Mouse (Mus musculus) retina, adult 2 months (tissue): ENCODE data around the gene Actrt2.

Experiments
- DNase-seq: peaks from one replicate; pipeline ENCODE4 v3.0.0-alpha.2; 2012; ENCODE audit warnings: low read depth, low spot score

Actrt2 gene

GRCm38 (mm10) chr4:154683068-154683752 is 15.5 kb upstream of the Actrt2 start:
- DNase-seq, result no peak

- DNase-seq, result no peak
Measured at GRCm38 (mm10) chr4:154682311-154682710, 14.6 kb upstream of the Actrt2 start.

- no peak for DNase-seq
Measured at GRCm38 (mm10) chr4:154675441-154676000, 7.9 kb upstream of the Actrt2 start.

DNA sequence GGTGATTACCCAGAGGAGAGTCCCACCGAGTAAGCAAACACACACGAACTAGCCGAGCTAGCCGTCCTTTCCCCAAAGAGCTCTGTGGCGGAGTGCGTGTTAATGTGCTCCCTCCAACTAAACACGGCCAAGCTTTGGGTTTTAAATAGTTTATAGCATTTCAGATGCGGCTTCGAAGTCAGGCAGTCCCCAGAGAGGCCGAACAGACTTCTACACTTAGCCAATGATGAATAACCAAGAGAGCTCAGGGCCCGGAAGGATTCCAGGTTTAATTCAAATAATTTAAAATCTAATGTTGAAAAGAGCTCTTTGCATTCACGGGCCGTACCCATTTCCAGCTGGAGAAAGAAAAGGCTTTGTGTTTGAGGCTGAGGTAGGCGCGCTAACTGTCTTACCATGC is 7.3 kb upstream of the Actrt2 start:
- no peak for DNase-seq

DNA sequence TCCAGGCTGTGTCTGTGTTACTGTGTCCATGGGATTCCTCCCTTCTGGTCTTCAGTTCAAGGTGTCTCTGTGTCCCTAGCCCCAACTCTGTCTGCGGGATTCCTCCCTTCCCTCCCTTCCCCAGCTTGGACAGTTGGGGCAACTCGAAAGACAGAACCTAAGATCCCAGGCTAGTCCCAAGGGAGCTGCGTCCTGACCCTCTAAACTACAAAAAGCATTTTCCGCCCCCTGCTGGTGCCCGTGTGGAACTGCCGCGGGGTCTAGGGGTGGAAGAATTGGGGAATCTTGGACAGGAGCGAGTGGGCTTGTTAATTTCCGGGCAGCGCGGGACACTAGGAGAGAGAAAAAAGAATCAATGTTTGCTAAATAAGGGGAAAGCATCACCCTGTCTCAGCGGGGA is 6.9 kb upstream of the Actrt2 start:
- DNase-seq, result peak; percentile 6

GRCm38 (mm10) chr4:154673986-154674385 is 6.3 kb upstream of the Actrt2 start:
- no peak for DNase-seq

GRCm38 (mm10) chr4:154672027-154672426 is 4.4 kb upstream of the Actrt2 start:
- no peak for DNase-seq

- no peak for DNase-seq
Measured at GRCm38 (mm10) chr4:154671232-154671912, 3.7 kb upstream of the Actrt2 start.

GRCm38 (mm10) chr4:154662681-154663215 is 4.9 kb downstream of the Actrt2 start:
- no peak for DNase-seq

- DNase-seq, result no peak
Measured at GRCm38 (mm10) chr4:154661256-154661655, 6.4 kb downstream of the Actrt2 start.

- DNase-seq, result no peak
Measured at GRCm38 (mm10) chr4:154660025-154660424, 7.6 kb downstream of the Actrt2 start.

GRCm38 (mm10) chr4:154655134-154655910 is 12.3 kb downstream of the Actrt2 start:
- no peak for DNase-seq

- DNase-seq, result no peak
Measured at GRCm38 (mm10) chr4:154652494-154652893, 15.2 kb downstream of the Actrt2 start.

DNA sequence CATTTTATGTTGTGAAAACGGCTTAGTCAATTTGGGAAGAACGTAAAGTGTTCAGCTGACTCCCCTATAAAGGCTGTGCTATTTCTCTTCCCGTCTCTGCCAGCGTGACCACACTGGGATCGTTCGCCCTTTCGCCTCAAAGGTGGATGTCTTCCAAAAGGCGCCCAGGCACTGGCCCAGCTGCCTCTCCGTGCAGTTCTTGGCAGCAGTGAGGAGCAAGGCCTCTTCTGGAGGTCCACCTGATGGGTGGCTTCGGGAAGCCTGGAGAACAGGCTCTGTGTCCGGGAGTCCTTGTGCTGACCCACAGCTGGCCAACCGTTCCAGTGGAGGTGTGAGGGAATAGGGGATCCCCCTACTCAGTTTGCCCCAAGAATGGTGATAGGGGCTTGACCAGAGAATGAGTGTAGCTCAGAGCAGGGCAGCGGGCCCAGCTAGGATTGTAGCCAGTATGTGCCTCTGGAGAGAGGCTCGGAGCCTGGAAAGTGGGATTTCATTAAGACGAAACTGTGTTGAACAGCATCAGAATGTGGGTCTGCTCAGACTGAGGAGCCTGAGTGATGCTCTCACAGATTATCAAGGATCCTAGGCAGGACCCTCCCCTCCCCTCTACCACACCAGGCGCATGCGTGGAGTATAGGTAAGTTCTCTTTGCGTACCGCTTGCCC is 18.5 kb downstream of the Actrt2 start:
- DNase-seq, result no peak

DNA sequence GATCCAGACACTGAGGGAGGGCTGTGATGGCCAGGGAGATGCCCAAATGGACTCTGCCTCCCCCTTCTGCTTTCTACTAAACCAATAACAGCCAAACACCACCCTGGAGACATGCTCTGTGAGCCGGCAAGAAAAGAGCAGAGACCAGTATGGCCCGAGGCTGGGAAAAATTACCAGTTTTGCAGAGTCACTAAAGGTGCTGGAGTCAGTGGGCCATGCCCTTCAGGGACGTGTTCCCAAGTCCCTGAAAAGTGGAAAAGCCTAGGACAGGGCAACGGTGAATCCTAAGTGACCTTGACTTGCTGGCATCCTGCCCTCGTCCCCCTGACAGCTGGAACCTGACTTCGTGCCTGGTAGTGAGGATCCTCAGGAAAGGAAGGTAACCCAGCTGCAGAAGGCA is 25.2 kb downstream of the Actrt2 start:
- no peak for DNase-seq

GRCm38 (mm10) chr4:154641296-154642110 is 26.2 kb downstream of the Actrt2 start:
- no peak for DNase-seq

GRCm38 (mm10) chr4:154640443-154641295 is 27.0 kb downstream of the Actrt2 start:
- no peak for DNase-seq

DNA sequence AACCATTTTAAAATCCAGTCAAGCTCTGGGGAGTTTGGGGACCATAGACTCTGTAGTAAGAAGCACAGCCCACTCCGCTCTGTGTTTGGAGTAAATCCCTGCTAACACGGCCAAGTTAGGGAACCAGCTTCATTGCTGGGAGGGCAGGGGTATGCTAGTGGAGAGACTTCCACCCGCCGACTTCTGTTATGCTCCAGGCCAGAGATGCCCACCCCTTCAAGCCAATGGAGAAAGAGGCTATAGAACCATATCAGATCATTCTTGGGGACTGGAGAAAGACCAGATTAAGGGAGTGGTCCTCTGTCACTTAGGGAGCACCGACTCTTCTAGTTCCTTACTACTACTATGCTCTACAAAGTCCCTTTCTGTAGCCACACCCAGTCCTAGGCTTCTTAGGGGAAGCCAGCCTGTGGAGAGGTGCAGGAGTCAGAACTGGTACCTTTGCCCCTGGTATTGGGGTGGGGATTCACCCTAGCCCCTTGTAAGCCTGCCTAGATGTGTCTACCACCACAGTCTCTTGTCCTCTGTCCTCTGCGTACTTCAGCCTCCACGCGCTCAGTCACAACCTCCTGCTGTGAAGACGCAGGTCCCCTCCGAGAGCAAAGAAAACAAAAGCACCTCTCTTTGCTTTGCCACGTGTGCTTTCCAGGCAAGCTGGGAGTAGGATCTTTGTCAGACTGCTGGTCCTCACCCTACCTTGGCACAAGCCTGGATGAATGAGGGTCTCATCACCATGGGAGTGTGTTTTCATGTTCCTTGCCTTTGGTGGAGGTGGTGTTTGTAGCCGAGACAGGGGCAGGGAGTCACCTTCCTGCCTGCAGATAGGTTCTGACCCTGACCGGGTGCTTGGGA is 27.9 kb downstream of the Actrt2 start:
- DNase-seq, result no peak

GRCm38 (mm10) chr4:154639126-154639525 is 28.5 kb downstream of the Actrt2 start:
- no peak for DNase-seq
